Mouse (Mus musculus) spleen, postnatal 36 days (tissue): Measurements from ENCODE around the gene Atg101.
A peak's percentile ranks its signal among the peaks of the same experiment; 100 is the strongest.

Source experiments
- DNase-seq, 2 experiments: peaks; one replicate each; pipeline ENCODE4 v3.0.0; 2022; ENCODE audit warnings: low spot score in 2 of 2, mixed read lengths in 1 of 2

Atg101 gene

DNA sequence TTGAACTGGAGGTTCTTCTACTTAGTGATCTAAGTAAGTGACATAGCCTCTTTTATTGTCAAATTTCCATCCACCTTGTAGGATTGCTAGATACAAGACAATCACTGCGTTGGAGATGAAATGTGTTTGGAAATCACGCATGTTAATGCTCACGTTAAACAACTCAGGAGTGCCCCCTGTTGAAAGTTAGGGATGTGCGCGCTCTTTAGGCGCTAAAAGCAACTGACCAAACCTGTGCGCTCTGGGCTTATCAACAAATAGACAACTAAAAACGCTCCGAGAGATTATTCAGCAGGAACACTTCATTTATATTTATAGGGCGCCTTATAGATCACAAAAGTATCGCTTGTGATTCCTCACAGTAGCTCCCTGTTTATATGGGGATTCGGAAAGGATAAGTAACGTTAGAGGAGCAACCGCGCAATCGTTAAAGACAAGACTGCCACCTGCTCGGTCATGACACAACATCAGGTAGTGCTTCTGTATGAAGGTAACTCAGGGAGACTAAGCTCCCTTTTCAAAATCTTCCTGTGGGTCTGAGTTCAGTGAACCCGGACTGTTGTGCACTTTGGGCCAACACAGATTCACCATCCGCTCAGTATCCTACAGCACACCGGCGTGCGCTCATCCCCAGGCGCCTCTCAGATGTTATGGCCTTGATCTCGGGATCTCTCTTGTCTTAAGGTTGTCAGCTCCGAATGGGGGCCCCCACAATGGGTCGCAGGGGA, 725 bp upstream of the Atg101 start:
- DNase-seq = peak; percentile 57 to 70

GRCm38 (mm10) chr15:101286129-101286770, 2.2 kb downstream of the Atg101 start:
- DNase-seq = no peak

- DNase-seq = no peak
Measured at GRCm38 (mm10) chr15:101287361-101287760, 3.3 kb downstream of the Atg101 start.

DNA sequence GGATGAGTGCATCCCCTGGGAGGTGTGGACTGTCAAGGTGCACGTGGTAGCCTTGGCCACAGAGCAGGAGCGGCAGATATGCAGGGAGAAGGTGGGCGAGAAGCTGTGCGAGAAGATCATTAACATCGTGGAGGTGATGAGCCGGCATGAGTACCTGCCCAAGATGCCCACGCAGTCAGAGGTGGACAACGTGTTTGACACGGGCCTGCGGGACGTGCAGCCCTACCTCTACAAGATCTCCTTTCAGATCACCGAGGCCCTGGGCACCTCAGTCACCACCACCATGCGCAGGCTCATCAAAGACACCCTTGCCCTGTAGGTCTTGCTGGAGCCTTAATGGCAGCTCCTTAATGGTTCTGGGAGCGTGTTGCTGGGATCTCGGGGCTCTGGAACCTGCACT, 6.3 kb downstream of the Atg101 start:
- no peak for DNase-seq

DNA sequence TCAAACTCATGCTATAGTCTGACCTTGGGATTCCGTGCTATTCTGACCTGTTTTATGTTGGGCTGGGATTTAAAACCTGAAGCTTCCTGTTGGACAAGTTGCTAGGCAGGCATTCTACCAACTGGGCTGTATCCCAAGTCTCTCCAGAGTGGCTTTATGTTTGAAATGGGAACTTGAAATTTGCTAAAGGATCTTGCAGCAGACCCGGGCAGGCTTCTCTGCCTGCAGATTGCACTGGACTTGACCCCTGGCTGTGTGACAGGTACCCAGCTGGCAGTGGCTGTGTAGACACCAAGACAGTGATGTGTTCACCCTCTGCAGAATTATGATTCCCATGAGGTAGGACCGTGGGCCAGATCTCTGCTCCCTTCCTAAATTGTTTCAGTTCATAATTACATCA, 7.9 kb downstream of the Atg101 start:
- DNase-seq = no peak

GRCm38 (mm10) chr15:101293025-101293621, 9.1 kb downstream of the Atg101 start, which contains the start of gene 6030408B16Rik:
TSS of gene 6030408B16Rik (plus strand) at chr15:101293212.
- DNase-seq = peak in 1 of 2 experiments; percentile 19

DNA sequence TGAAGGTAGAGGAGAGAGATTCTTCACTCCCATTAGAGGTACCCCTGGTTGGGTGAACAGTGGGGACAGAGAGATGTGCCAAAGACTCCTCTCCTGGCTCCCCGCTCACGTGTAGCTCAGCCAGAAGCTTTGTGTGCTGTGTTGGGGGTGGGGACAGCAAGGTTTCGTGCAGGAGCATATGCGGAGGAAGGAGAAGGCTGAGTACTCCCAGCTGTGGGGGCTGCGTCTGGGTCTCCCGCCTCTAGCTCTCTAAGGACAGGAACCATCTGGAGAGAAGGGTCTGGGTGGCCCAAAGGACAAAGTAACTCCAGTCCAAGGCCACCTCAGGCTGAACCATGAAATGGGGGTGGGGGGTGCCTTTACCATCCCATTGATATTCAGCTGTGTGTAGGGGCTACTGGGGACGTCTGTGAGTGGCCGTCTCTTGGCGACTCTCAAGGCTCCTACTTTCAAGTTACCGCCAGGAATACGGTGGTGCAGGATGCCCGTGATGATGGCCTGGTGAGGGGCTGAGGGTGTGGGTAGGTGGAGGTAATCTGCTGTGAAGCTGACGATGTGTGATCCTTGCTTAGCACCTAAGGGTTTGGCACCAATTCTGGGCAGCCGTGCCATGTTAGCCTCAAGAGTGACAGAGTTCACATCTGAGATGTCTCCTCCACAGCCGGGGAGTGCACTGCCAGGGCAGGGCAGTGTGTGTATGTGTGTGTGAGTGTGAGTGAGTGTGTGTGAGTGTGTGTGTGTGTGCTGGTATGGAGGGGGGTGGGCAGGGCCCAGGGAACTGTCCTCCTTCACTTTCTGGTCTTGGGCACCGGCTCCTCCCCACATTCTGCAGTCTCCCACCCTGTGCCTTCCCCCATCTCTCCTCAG, 10.2 kb downstream of the Atg101 start:
- DNase-seq = no peak

DNA sequence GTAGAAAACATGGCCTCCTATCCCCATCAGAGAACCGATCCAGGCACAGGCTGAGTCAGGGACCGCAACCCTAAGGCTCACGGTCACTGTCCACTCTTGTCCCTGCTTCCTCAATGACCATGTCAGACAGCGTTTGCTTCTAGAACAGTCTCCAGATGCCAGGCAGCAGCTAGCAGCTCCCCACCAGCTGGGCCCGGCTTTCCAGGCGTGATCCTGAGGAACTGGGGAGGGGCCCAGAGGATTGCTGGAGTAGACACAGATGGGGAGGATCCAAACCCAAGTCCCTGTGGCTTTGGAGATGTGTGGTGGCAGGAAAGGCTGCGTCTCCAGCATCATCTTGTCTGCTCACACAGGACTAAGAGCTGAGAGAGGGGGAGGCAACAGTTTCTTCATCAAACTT, 11.0 kb downstream of the Atg101 start:
- no peak for DNase-seq

DNA sequence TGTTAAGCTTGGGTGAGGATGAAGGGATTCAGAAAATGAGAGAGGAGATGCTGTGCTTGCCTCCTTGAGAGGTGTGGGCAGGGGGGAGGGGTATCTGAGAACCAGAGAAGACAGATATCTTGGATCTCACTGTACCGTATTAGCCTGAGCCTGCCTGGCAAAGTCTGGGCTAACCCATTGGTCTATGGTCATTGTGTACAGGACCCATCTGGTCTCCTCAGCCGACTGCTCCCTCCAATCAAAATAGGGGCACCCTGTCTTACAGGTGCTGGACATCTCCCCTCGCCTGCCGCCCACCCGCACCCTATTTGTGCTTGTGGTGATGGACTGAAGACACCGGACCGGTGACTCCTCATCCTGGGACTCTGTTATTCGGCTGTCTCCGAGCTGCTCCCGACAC, 11.5 kb downstream of the Atg101 start:
- DNase-seq = no peak

DNA sequence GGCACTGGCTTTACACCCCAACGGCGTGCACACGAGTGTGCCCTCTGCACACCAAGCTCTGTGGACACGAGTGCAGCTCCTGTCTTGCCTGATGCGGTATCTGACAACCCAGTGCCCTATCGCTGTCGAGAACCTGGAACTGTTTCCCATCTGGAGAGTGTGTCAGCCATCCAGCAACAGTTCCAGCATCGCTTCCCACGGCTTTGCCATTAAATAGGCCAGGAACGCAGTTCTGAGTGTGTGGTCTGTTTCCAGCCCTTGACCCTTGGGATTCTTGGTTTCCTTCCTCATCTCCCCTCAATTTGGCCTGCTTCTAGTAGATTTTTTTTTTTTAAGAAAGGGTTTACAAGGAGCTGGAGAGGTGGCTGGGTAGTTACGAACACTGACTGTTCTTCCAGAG, 12.0 kb downstream of the Atg101 start:
- no peak for DNase-seq

GRCm38 (mm10) chr15:101297988-101298387, 13.9 kb downstream of the Atg101 start:
- no peak for DNase-seq

DNA sequence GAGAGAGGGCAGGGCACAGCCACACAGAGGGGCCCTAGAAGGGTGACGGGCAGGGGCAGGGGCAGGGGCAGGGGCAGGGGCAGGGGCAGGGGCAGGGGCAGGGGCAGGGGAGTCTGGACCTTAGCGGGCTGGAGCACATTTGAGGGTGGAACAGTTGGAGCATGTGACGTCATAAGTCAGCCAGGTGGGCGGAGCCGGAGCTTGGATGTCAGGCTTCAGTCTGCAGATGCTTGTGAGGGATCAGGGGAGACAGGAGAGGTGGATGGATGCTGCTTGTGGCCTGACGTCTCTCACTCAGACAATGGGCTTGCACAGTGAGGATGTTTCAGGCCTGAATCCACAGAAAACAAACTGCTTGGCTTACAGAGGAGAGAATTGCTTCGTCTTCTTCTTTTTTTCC, 14.5 kb downstream of the Atg101 start:
- no peak for DNase-seq

- DNase-seq = no peak
Measured at GRCm38 (mm10) chr15:101299480-101299960, 15.4 kb downstream of the Atg101 start.

GRCm38 (mm10) chr15:101300128-101300527, 16.1 kb downstream of the Atg101 start:
- DNase-seq = no peak

GRCm38 (mm10) chr15:101302201-101302600, 18.1 kb downstream of the Atg101 start:
- DNase-seq = no peak

DNA sequence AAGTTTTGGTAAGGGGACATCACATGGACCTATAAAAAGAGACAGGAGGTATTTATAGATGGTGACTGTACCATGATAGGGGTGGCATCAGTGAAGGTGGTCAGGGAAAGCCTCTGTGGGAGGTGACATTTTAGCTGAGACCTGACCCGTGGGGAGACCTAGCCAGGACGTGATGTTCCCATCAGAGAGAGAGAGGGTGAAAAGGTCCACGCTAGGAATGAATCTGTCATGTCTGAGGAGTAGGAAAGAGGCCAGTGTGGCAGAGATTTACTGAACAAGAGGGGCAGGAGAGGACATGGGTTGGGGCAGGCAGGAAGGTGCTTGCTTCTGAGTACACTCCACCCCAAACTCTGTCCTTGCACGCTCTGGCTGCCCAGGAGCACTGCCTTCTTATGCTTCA, 19.8 kb downstream of the Atg101 start:
- DNase-seq = no peak

- no peak for DNase-seq
Measured at GRCm38 (mm10) chr15:101306459-101306858, 22.4 kb downstream of the Atg101 start.

DNA sequence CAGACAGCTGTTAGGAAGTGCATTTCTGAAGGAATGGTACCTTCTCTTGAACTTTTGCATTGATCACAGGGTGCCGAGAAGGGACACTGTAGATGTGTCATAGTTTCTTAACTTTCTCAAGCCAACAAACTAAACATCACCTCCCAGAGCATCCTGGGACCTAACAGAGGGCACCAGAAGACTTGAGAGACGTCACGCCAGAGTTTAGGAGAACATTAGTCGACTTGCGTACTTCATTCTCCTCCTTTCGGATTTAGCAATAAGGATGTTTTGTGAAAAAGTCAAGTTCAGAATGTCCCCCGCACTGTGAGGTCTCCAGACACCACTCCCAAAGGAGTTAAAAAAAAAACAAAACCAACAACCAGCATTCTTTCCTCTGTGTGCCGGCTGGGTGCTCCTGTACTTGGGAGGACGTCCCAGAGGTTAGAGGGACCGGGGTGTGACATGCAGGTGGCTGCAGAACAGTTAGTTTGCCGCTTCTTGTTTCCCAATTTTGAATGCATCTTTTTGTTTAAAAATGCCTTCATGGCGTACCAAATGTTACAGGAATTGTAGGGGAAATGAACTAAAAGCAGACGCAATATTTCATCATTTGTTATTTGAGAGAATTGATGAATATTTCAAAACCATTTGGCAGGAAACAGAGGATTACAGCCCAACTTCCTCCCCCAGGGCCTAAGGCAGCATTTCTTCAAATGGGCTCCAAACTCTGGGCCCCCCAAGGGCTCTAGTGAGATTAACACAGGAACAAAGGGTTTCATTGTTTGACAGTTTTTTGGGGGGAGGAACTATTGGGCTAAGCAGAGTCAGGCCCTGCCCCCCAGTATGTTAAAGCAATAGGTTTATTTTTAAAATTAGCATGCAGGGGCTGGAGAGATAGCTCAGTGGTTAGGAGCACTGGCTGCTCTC, 24.6 kb downstream of the Atg101 start:
- DNase-seq = no peak

DNA sequence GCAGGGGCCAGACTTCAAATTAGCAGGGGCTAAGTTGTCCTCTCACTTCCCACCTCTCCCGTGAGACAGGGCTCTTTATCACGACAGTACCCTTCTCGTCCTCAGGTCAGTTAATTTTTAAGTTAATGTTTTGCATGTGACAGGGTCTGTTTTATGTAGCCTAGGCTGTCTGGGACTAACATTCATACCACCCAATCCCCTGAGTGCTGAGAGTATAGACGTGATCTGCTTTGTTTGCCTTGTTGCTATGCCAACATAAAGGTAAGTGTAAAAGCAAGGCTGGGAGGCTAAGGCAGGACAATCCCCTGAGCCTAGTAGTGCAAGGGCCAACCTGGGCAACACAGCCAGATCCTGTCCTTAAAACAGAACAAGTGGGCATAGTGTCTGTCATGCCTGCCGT, 25.4 kb downstream of the Atg101 start:
- no peak for DNase-seq

DNA sequence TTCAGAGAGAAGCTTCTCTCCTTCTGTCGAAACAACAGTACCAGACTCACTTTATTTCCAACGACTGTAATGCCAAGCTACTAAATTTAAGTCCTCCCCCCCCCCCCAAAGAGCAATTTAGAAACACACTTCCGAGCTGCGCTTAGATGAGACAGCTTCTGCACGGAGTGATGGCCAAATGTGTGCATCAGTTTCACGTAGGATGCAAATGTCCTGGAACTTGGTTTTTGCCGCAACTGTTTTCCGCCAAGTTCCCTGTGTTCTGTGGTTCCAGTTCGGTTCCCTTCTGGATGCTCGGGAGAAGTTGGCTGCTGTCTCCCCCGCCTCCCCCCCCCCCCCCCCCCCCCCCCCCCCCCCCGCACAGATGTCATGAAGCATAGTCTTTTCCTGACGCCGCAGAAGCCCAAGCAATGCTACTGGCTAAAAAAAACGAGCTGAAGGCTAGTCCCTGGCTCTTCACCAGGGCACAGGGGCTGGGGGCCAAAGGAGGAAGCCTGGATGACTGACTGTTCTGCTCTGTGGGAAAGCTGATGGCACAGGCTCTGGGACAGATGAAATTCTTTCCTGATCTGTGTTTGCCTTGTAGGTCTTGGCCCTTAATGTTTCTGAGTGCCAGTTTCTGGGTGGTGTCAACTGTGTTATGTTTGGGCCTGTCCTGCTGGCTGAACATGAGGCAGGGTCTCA, 27.2 kb downstream of the Atg101 start:
- no peak for DNase-seq
